Comparison of ENCODE assay signal across 9 mouse cellular contexts in genomic region chr2:172940799-172941163, GRCm38 (mm10). TPM values are rescaled to one million over a fixed set of nuclear protein-coding genes. Genes with fewer than 3 reads are reported as not detected.
DNase-seq lines count a peak whose midpoint lies in the region; ATAC-seq and TF ChIP-seq lines count a peak whose summit lies in the region.
"Had no signal": no experiment of that assay in that cellular context is flagged by ENCODE, and none has a peak within 500 bp of the region (broad histone marks: within the 10 kb centered on the region; RNA-seq: fewer than 3 reads in every experiment).

No protein-coding gene starts in this region.

- no peak for DNase-seq in lung, adult 2 months
- no peak for DNase-seq in lung, postnatal 10 days
- DNase-seq in kidney, postnatal 10 days = peak; percentile 54
- no peak for DNase-seq in urinary bladder, adult 18-20 months (ENCODE audit: low spot score in 2 of 2)
- no peak for DNase-seq in gastrocnemius, postnatal 4 days (ENCODE audit: low spot score in 2 of 2)

- peak overlapping the region; percentile 31 for H3K4me3 ChIP-seq in lung, adult 2 months (replicated peaks; ENCODE audit: extremely low read depth, low read depth, low read length)
- H3K4me3 ChIP-seq in forebrain, embryonic 12.5 days (replicated peaks) = peak overlapping the region; percentile 49
- peak overlapping the region; percentile 46 for H3K4me3 ChIP-seq in neural tube, embryonic 13.5 days

- H3K4me2 ChIP-seq in forebrain, embryonic 12.5 days = peak overlapping the region; percentile 72
- H3K4me2 ChIP-seq in neural tube, embryonic 13.5 days = peak overlapping the region; percentile 85

- H3K9ac ChIP-seq in forebrain, embryonic 12.5 days = peak overlapping the region; percentile 56
- H3K9ac ChIP-seq in neural tube, embryonic 13.5 days = peak overlapping the region; percentile 65

- H3K27me3 ChIP-seq in forebrain, embryonic 12.5 days = peaks cover 96% of the 10 kb centered on the region
- peaks cover 95% of the 10 kb centered on the region for H3K27me3 ChIP-seq in neural tube, embryonic 13.5 days

- H3K36me3 ChIP-seq in forebrain, embryonic 12.5 days (replicated peaks) = no peaks in the 10 kb centered on the region
- no peaks in the 10 kb centered on the region for H3K36me3 ChIP-seq in neural tube, embryonic 13.5 days

- WGBS in lung, adult 2 months = 5% methylated on average over 13 of the region's 13 CpGs
- 0% methylated on average over 13 of the region's 13 CpGs for WGBS in forebrain, embryonic 12.5 days
- under 1% methylated on average over 12 of the region's 13 CpGs for WGBS in neural tube, embryonic 13.5 days

- H3K9me3 ChIP-seq in forebrain, embryonic 12.5 days = no peaks in the 10 kb centered on the region
- H3K9me3 ChIP-seq in neural tube, embryonic 13.5 days = no peaks in the 10 kb centered on the region

- TF ChIP-seq POLR2A in lung, adult 2 months (IDR thresholded peaks at IDR 0.05; ENCODE audit: borderline replicate concordance, extremely low read depth, low read depth, low read length) = no peak

- ATAC-seq in forebrain, embryonic 12.5 days (ENCODE audit: low FRiP score) = no peak; the same call in 1 of the 2 replicates
- 0 out of 2 replicates have a peak, but pooled peaks have one; percentile 20 for ATAC-seq in neural tube, embryonic 13.5 days (ENCODE audit: low read depth)
- ATAC-seq in megakaryocyte-erythroid progenitor cell, adult 5-6 weeks (replicated peaks; ENCODE audit: low FRiP score, low TSS enrichment, poor library complexity, severe bottlenecking) = no peak

- H3K27ac ChIP-seq in forebrain, embryonic 12.5 days = no peak overlapping the region
- no peak overlapping the region for H3K27ac ChIP-seq in neural tube, embryonic 13.5 days (replicated peaks)
- H3K27ac ChIP-seq: macrophage had no signal

- H3K4me1 ChIP-seq in lung, adult 2 months (ENCODE audit: control insufficient read depth, insufficient read depth, low read length) = peaks cover 5% of the 10 kb centered on the region; the same call in 1 of the 2 replicates
- H3K4me1 ChIP-seq in forebrain, embryonic 12.5 days = peaks cover 53% of the 10 kb centered on the region
- peaks cover 50% of the 10 kb centered on the region for H3K4me1 ChIP-seq in neural tube, embryonic 13.5 days (replicated peaks)

- no peak for TF ChIP-seq CTCF in lung, adult 2 months (IDR thresholded peaks at IDR 0.05; ENCODE audit: insufficient read depth, low read length)

RNA-seq across cellular contexts. Expression of gene Bmp7, which starts 0.7 kb away (rescaled TPM):
- 3.2 and 5.3 TPM in 2 replicates for polyA plus RNA-seq in lung, adult 2 months (2012; rRNA removed)
- polyA plus RNA-seq in forebrain, embryonic 12.5 days (2016; fragmentation: Nextera tagmentation; extraction: Ambion mirVana) = 9.5 and 13.2 TPM in 2 replicates
- 15.1 and 16.9 TPM in 2 replicates for polyA plus RNA-seq in neural tube, embryonic 13.5 days (2015; fragmentation: Nextera tagmentation; extraction: Ambion mirVana)
- total RNA-seq in megakaryocyte-erythroid progenitor cell, adult 5-6 weeks (2014; fragmentation: Nextera tagmentation) = not detected in 2 replicates
- total RNA-seq in megakaryocyte-erythroid progenitor cell, adult 5-6 weeks (2017) = not detected in 2 replicates
- 1 to 10 TPM; 3.7 to 3.8 TPM for total RNA-seq in gastrocnemius, postnatal 4 days (2021)

RNA-seq across cellular contexts. Expression of gene Spo11, which starts 36.7 kb away (rescaled TPM):
- polyA plus RNA-seq in lung, adult 2 months (2012; rRNA removed) = 0.14 and 0.15 TPM in 2 replicates
- 0.27 and 1.0 TPM in 2 replicates for polyA plus RNA-seq in forebrain, embryonic 12.5 days (2016; fragmentation: Nextera tagmentation; extraction: Ambion mirVana)
- polyA plus RNA-seq in neural tube, embryonic 13.5 days (2015; fragmentation: Nextera tagmentation; extraction: Ambion mirVana) = 0.43 and 0.48 TPM in 2 replicates
- 2.1 and 2.6 TPM in 2 replicates for total RNA-seq in megakaryocyte-erythroid progenitor cell, adult 5-6 weeks (2014; fragmentation: Nextera tagmentation)
- total RNA-seq in megakaryocyte-erythroid progenitor cell, adult 5-6 weeks (2017) = 0.53 TPM in 1 of 2 replicates, not detected in the other
- not detected for total RNA-seq in gastrocnemius, postnatal 4 days (2021)
- polyA plus RNA-seq: macrophage had no signal

RNA-seq across cellular contexts. Expression of gene Rae1, which starts 59.1 kb away (rescaled TPM):
- 40.2 and 46.8 TPM in 2 replicates for polyA plus RNA-seq in lung, adult 2 months (2012; rRNA removed)
- 122 and 132 TPM in 2 replicates for polyA plus RNA-seq in forebrain, embryonic 12.5 days (2016; fragmentation: Nextera tagmentation; extraction: Ambion mirVana)
- polyA plus RNA-seq in neural tube, embryonic 13.5 days (2015; fragmentation: Nextera tagmentation; extraction: Ambion mirVana) = 106 and 110 TPM in 2 replicates
- total RNA-seq in megakaryocyte-erythroid progenitor cell, adult 5-6 weeks (2014; fragmentation: Nextera tagmentation) = 142 and 149 TPM in 2 replicates
- 79.4 and 102 TPM in 2 replicates for total RNA-seq in megakaryocyte-erythroid progenitor cell, adult 5-6 weeks (2017)
- total RNA-seq in gastrocnemius, postnatal 4 days (2021) = 10 to 100 TPM; 41.8 to 44.4 TPM
